Mouse (Mus musculus): Measurements from ENCODE around the gene Klk1b5.
A peak's percentile ranks its signal among the peaks of the same experiment; 100 is the strongest.
"Not testable (repeated sequence)": the region's sequence is repeated elsewhere in the genome, so short reads cannot be mapped to it uniquely, and the experiment has no call there.

Gene Klk1b5

GRCm38 (mm10) chr7:44215645-44216044, at the start of gene Klk1b5:
Gene Klk1b5 (plus strand): TSS chr7:44215945.
- no peak for DNase-seq

- DNase-seq, result no peak
These were observed 36.3 kb upstream of the Klk1b5 start for GRCm38 (mm10) chr7:44179299-44180045.

- DNase-seq, result not testable (repeated sequence)
These were observed 29.2 kb upstream of the Klk1b5 start for GRCm38 (mm10) chr7:44186516-44186915.

- not testable (repeated sequence) for DNase-seq
These were observed 27.8 kb upstream of the Klk1b5 start, which contains the start of gene Klk1b24 for GRCm38 (mm10) chr7:44187936-44188335. Gene Klk1b24 (plus strand): TSS chr7:44188236.

GRCm38 (mm10) chr7:44193466-44193865, 22.3 kb upstream of the Klk1b5 start:
- DNase-seq, result not testable (repeated sequence)

GRCm38 (mm10) chr7:44197891-44198290, 17.9 kb upstream of the Klk1b5 start, which contains the start of gene Klk1b3:
Gene Klk1b3 (plus strand): TSS chr7:44198191.
- no peak for DNase-seq

GRCm38 (mm10) chr7:44207135-44207534, 8.6 kb upstream of the Klk1b5 start, which contains the start of gene Klk1b4:
Gene Klk1b4 (plus strand): TSS chr7:44207435.
- DNase-seq, result not testable (repeated sequence)

- DNase-seq, result no peak
These were observed 7.4 kb upstream of the Klk1b5 start for GRCm38 (mm10) chr7:44208307-44208706.

- DNase-seq, result not testable (repeated sequence)
These were observed 5.9 kb downstream of the Klk1b5 start for GRCm38 (mm10) chr7:44221601-44222000.

GRCm38 (mm10) chr7:44222335-44222734, 6.6 kb downstream of the Klk1b5 start:
- DNase-seq, result not testable (repeated sequence)

GRCm38 (mm10) chr7:44225076-44225475, 9.3 kb downstream of the Klk1b5 start, which contains the start of gene Klk1:
Gene Klk1 (plus strand): TSS chr7:44225360.
- DNase-seq, result no peak

GRCm38 (mm10) chr7:44235909-44236308, 20.2 kb downstream of the Klk1b5 start, which contains the start of gene Gm36864:
Gene Gm36864 (plus strand): TSS chr7:44236177.
- no peak for DNase-seq

GRCm38 (mm10) chr7:44239913-44240312, 24.2 kb downstream of the Klk1b5 start:
- no peak for DNase-seq

- no peak for DNase-seq
These were observed 25.0 kb downstream of the Klk1b5 start for GRCm38 (mm10) chr7:44240712-44241111.

- no peak for DNase-seq
These were observed 25.4 kb downstream of the Klk1b5 start for GRCm38 (mm10) chr7:44241163-44241562.

- DNase-seq, result no peak
These were observed 28.3 kb downstream of the Klk1b5 start for GRCm38 (mm10) chr7:44244080-44244479.

GRCm38 (mm10) chr7:44246055-44246983, 30.6 kb downstream of the Klk1b5 start, which contains the start of the genes 1700028J19Rik and 2410002F23Rik:
Gene 1700028J19Rik (minus strand): TSS chr7:44246695.
Gene 2410002F23Rik (plus strand): TSS chr7:44246722.
- peak; percentile 95 to 96 for DNase-seq

- DNase-seq, result no peak
These were observed 31.3 kb downstream of the Klk1b5 start for GRCm38 (mm10) chr7:44246984-44247470.

- no peak for DNase-seq
These were observed 32.2 kb downstream of the Klk1b5 start for GRCm38 (mm10) chr7:44247971-44248370.

- DNase-seq, result no peak
These were observed 33.5 kb downstream of the Klk1b5 start for GRCm38 (mm10) chr7:44249248-44249647.

- DNase-seq, result not testable (repeated sequence)
These were observed 35.1 kb downstream of the Klk1b5 start for GRCm38 (mm10) chr7:44250732-44251275.

GRCm38 (mm10) chr7:44253023-44253616, 37.4 kb downstream of the Klk1b5 start:
- no peak for DNase-seq
